Mouse (Mus musculus) central nervous system, embryonic 14 days (tissue): ENCODE measurements around the gene Spcs1. TPM values are rescaled to one million over a fixed set of nuclear protein-coding genes. Genes with fewer than 3 reads are reported as not detected.

Experiments used
- polyA plus RNA-seq: library from polyadenylated mRNA; depleted of rRNA; stranded (reverse); fragments of >200 nt; gene quantifications from 2 replicates; pipeline ENCODE4 v1.2.3, GENCODE M21; 2012; rRNA removed

Spcs1 gene
- 242 and 254 TPM in 2 replicates for polyA plus RNA-seq

DNA sequence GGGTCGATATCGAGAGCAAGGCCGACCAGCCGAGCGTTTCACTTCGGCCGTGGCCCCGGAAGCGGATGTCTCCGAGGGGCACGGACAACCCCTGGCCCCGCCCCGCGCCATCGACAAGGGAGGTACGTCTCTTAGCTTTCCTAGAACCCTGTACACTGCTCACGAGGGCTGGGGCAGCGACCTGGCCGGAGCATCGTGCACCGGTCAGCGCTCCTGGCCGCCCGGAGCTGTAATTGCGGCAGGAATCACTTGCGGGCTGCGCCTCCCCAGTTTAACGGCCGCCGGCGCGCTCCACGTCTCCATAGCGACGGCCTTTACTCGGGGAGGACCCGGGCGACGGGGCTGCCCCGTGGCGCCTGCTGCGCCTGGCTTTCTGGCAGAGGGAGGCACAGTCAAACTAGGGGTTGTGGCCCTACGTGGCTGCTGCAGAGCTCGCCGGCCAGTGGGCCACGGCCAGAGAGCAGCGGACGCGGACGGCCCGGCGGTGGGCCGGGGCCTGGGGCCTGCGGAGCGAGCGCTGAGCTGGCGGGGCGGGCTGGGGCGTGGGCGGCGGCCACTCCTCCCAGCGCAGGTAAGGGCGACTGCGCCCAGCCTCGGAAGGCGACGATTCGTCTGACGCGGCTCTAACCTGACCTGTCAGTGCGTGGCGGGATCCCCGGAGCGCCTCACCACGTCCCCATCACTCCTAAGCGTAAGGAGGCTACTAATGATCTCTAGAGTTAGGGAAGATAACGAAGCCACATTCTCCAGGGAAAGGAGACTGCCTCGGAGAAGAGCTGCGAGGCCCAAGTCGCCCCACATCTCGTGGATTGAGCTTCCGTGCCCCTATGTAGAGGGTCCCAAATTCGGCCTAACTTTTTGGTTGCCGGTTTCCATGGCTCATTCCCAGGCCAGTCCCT lies at the start of gene Spcs1, which contains the start of gene Glt8d1:
Spcs1 (minus strand) TSS at position 366 of the 899 bp plus-strand sequence.
Glt8d1 (plus strand) TSS at position 94 of the 899 bp plus-strand sequence.

DNA sequence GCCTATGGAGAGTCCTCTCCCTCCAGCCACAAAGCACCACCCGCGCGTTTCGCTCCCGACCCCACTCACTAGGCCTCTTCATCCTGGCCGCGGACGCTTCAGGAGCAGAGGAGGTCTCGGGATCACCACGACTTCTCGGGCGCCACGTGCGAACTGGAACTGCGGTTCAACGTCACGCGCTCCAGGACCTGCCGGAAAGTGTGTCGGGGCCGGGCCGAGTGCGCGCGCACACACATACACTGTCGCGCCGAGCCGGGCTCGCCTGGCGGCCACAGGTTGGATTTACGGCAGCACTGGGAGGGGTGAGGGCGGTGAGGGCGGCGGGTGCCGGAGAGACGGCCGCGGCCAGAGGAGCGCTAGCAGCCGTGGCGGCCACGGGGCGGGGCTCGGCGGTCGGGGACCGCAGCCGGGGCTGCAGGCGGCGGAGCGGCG lies 17.4 kb upstream of the Spcs1 start, which contains the start of the genes Pbrm1 and Gnl3:
Pbrm1 (plus strand) TSS at position 279 of the 432 bp plus-strand sequence.
Gnl3 (minus strand) TSS at position 293 of the 432 bp plus-strand sequence.

DNA sequence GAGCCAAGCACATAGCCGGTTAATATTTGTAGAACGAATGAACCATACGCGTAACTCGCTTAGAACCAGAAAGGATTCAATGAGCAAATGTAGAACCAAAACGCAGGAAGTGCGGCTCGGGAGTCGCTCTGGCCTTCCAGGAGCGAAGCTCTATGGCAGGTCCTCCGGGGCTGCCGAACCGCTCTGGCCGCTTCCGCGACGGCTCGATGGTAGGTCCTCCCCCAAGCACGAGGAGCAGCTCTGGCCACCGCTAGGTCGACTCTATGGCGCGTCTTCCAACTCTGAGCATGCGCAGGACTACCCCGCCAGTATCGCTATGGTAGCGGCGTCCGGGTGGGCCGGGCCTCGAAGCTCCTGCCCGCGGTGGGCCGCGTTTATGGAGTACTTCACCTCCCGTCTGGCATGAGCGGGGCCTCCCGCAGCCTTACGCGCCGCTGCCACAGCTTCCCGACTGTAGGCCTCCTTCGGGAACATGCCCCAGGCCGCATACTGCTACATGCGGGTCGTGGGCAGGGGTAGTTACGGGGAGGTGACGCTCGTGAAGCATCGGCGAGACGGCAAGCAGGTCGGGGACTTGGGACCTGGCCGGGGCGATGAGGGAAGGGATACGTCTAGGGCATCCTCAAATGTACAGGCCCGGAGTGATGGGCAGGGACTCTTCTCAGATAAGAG lies 50.2 kb downstream of the Spcs1 start, which contains the start of gene Nek4:
Nek4 (plus strand) TSS at position 224 of the 672 bp plus-strand sequence.

Other genes starting within 250 kb of the Spcs1 start
- gene Tmem110, start 176.1 kb downstream of the Spcs1 start, polyA plus RNA-seq, result 22.9 and 28.6 TPM in 2 replicates
- 0.97 and 3.4 TPM in 2 replicates for gene Mustn1, start 122.5 kb downstream of the Spcs1 start, polyA plus RNA-seq
- gene Itih4, start 115.2 kb downstream of the Spcs1 start, polyA plus RNA-seq, result 0.09 and 0.16 TPM in 2 replicates
- 0.76 and 0.98 TPM in 2 replicates for gene Itih3, start 77.9 kb downstream of the Spcs1 start, polyA plus RNA-seq
- not detected in 2 replicates for gene Itih1, start 58.4 kb downstream of the Spcs1 start, polyA plus RNA-seq
- 12.6 and 13.0 TPM in 2 replicates for gene Nek4, start 50.3 kb downstream of the Spcs1 start, polyA plus RNA-seq
- 127 and 128 TPM in 2 replicates for gene Glt8d1, start 272 bp downstream of the Spcs1 start, polyA plus RNA-seq
- gene Pbrm1, start 17.5 kb upstream of the Spcs1 start, polyA plus RNA-seq, result 39.0 and 44.0 TPM in 2 replicates
- gene Gnl3, start 17.5 kb upstream of the Spcs1 start, polyA plus RNA-seq, result 85.3 and 97.7 TPM in 2 replicates
- 35.2 and 35.3 TPM in 2 replicates for gene Smim4, start 127.3 kb upstream of the Spcs1 start, polyA plus RNA-seq
- 298 and 317 TPM in 2 replicates for gene Nt5dc2, start 129.4 kb upstream of the Spcs1 start, polyA plus RNA-seq
- 28.5 and 33.9 TPM in 2 replicates for gene Stab1, start 167.0 kb upstream of the Spcs1 start, polyA plus RNA-seq
- 3.2 and 86.8 TPM in 2 replicates for gene Tnnc1, start 206.6 kb upstream of the Spcs1 start, polyA plus RNA-seq
- 418 and 447 TPM in 2 replicates for gene Nisch, start 215.3 kb upstream of the Spcs1 start, polyA plus RNA-seq
- gene Sema3g, start 216.2 kb upstream of the Spcs1 start, polyA plus RNA-seq, result 2.4 and 3.0 TPM in 2 replicates
- 8.3 and 8.4 TPM in 2 replicates for gene Phf7, start 249.6 kb upstream of the Spcs1 start, polyA plus RNA-seq
- 123 and 131 TPM in 2 replicates for gene Bap1, start 249.8 kb upstream of the Spcs1 start, polyA plus RNA-seq